Mouse (Mus musculus) cerebellum, postnatal 14 days (tissue): ENCODE data around the gene Rpl18a.

Source experiments
- DNase-seq, 2 experiments: peaks; one replicate each; pipeline ENCODE4 v3.0.0; 2021; ENCODE audit warnings: mixed read lengths in 2 of 2

The Rpl18a gene

DNA sequence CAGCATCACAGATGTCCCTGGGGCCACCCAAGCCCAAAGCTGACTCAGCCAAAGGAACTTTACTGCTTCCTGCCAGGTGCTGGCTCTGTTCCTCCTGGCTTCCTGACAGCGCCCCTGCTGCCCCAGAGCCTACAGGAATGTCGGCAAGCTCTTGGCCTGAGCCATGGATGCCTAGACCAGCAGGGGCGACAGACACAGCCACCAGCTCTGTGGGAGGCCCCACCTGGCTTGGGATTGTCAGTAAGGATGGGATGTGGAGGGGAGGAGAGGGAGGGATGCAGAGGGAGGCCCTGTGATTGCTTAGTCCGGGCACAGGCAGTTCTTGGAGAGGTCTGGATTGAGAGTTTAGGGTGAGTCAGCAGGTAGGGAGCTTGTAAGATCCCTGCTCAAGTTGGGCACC lies 17.1 kb downstream of the Rpl18a start:
- peak; percentile 94 to 98 for DNase-seq

DNA sequence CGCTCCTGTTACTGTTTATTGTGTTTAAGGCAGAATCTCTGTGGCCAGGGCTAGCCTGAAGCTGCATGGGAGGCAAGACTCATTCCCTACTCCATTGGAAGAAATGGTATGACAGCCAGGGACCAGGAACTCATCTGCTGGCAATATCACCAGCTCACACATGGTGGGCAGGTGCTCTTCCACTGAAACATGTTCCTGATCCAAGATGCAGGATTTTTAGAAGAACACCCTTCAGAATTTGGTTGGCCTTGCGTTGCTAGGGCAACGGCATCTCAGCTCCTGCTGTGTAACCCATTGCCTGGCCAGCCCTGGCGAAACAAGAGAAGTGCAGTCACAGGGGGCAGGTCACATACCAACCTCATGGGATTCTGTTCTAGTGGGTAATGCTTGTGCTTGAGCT lies 17.7 kb downstream of the Rpl18a start:
- DNase-seq = peak; percentile 70 to 81

DNA sequence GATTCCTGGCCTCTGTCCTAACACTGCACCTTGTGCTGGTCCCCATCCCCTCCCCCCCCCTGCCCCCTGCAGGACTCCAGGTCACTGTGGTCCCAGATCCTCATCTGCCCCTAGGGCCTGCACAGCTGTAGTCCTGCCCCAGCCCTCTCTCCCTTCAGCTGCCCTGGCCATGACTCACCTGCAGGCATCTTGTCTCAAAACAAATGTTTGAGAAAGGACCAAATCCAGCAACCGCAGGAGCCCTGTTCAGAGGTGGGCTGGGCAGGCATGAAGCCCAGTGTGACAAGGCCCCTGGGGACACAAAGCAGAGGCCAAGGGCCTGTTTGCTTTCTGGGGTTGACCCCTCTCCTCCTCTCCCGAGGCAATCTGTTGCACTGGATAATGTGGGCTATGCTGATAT lies 19.0 kb downstream of the Rpl18a start:
- no peak for DNase-seq

DNA sequence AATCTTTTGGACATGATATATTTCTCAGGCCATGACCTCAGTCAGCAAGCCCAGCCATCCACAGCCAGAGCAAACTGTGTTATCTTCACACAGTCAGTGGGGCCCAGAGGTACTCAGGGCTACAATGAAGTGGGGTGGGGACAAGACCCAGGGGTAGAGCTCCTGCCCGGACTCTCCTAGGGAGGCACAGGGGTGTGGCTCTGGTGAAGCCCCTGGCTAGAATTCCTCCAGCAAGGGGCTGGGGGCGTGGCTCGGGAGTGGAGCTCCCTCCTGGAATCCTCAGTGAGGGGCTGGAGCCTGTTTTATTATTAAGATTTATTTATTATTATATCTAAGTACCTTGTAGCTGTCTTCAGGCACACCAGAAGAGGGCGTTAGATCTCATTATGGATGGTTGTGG lies 20.8 kb downstream of the Rpl18a start:
- no peak for DNase-seq

DNA sequence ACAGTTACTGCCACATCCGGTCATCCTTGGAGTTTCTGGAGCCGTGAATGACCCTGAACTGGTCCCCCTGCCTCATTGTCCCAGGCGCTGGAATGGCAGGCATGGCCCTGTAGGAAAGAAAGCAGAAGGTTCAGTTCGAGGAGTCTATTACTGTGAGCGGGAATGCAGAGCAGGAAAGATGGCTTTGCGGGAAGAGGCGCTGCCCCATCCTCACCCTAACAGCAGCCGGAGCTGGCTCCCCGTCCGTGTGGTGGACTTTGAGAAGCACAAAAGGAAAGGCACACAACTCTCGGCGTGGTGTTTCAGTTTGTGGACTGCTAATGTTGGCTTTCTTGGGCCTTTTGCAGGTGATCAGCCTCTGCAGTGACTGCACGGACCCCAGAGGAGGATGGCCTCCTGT lies 22.8 kb downstream of the Rpl18a start:
- no peak for DNase-seq

DNA sequence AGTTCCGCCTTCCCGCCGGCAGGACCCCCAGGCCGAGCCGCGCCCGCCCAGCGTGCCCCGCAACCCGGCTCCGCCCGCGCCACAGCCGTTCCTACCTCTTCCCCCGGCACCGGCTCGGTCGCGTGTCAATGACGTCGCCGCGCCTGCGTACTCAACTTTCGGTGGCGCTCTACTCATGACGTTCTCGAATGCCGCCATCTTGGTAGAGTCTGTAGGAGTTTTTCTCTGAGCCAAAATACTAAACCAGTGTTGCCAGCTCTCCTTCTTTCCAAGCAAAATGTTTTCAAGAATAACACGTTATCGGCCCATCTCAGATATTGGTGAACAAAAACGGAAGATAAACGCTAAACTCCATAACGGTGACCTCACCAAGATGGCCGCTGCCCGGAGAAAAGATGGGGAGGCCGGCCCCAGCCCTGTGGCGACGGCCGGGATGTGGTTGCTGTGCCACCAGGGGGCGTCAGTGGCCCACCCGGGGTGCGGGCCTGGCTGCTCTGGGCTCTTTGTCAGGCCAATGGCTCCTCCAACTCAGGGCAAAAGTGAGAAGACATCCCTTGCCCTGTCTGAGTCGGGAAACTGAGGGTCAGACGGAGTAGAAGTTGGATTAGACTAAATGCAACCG lies 23.7 kb downstream of the Rpl18a start, which contains the start of gene Ccdc124:
Ccdc124 (minus strand) TSS at position 572 of the 622 bp plus-strand sequence.
- peak; percentile 96 to 98 for DNase-seq

DNA sequence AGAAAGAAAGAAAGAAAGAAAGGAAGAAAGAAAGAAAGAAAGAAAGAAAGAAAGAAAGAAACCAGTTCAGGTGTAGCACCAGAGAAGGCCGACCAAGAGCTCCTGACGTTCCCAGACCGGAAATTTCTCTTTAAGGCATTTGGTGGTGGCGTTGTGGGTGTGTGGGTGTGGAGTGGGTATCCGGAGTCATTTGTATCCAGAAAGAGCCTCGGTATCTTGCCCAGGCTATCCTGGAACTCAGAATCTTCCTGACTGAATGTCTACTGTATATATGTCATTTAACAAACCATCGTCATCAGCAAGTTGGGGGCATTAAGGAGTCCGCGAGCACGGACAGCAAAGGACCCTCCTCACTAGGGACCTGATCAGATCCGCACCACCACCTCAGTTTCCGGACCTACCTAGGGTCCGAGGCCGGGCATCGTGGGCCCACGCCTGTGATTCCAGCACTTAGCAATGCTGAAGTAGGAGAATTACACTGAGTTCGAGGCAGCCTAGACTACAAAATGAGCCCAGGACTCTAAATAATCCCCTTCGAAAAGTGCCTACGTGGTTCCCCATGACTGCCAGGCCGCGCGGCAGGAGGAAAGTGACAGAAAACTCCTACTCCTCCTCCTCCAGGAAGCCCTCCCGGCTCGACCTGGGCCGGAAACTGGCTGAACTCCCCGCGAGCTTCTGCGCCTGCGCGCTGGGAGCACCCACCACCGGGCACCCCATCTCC lies 24.4 kb downstream of the Rpl18a start:
- no peak for DNase-seq

DNA sequence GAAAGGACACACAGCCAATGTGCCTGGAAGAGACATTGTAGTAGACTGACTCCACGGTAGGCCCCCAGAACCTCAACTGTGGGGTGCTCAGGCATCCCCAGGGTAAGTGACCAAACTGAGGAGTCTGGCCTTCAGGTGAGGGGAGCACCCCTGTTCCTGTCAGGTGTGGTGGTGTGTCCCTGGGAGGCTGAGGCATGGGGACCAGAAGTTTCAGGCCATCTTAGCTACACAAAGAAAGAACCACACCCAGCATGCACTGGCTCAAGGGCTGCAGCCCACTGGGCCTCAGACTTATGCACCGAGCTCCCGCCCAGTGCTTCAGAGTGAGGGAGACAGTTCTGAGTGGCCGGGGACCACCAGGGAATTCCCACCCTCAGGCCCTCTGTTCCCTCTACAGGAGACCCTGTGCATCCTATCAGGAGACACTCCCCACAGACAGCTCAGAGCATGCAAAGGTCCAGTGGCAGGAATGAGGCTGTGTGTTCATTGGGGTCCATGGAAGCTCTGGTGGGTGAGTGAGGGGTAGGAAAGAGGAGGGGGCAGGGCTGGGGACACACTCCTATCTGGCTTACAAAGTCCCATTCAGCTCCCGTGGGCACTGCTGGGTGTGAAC lies 25.9 kb downstream of the Rpl18a start:
- no peak for DNase-seq

DNA sequence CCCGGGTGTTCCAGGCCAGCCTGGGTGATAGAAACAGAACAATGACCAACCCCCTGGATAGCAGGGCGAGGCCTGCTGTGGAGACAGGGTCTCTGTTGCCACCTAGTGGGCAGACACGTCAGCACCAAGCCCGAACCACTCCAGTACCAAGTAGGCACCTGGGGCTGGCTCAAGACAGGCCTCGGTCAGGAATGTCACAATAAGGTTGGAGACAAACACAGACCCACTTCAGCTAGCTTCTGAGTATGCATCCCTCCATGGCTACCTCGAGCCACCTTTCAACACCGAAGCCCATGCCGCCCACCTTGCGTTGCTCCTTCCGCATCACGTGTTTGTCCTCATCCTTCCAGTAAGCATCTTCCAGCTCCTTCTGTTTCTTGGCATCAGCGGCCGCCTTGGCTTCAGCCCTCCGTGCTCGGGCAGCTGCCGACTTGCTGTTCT lies 27.6 kb downstream of the Rpl18a start:
- peak; percentile 87 for DNase-seq

DNA sequence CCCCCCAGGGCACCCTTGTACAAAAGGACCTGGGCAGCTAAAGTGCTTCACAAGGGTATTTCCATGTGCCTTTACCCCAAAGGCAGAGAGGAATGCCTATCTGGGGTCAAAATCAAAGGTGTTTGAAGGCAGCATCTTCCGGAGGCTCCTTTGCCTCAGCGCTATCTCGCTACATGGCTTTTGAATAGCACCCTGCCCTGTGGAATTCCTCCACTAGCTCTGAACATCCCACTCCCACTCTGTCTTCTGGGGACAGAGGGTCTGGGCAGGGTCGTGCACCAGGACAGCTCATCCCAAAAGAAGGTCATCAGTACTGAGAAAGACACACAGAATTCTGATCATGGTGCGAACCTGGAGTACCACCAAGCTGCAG lies 28.0 kb downstream of the Rpl18a start:
- DNase-seq = no peak

DNA sequence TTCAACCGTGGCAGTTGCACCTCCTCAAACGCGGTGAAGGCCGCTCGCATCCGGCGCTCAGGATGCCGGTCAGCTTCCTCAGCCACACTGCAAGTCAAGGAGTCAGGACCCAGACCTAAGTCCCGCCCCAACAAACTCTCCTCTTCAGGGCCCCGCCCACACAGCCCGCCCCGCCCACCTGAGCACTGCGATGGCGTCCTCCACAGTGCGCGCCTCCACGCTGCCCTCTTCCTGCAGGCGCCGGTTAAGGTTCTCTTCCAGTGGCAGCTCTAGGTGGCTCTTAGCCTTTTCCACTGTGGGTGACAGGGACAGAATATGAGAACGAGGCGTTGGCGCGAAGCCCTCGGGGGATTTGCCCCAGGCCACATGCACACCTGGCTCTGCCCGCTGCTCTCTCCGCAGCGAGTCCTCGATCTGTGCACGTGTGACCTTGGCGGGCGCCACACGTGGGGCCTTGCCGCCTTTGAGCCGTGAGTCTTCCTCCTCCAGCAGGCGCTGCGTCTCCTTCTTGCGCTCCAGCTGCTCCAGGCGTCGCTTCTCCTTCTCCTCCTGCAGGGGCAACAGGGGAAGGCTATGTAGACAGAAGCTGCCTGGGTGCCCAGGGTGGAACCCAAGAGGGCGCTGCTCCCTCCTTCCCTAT lies 28.5 kb downstream of the Rpl18a start:
- DNase-seq = no peak

DNA sequence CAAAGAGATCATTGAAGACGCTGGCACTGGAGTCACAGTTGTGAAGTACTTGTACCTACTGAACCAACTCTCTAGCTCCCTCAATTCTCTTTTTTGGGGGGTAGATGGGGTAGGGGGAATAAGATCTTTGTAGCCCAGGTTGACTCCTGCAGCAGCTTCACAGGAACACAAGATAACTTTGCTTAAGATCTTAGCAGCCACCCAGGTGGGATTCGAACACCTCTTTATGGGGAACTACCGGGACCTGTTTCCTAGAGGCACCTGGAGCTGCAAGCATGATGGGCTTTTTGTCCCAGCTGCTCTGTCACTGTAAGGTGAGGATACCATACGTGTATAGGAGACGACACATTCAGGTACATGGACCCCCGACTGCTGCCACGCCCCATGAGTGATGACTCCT lies 30.6 kb downstream of the Rpl18a start:
- no peak for DNase-seq

DNA sequence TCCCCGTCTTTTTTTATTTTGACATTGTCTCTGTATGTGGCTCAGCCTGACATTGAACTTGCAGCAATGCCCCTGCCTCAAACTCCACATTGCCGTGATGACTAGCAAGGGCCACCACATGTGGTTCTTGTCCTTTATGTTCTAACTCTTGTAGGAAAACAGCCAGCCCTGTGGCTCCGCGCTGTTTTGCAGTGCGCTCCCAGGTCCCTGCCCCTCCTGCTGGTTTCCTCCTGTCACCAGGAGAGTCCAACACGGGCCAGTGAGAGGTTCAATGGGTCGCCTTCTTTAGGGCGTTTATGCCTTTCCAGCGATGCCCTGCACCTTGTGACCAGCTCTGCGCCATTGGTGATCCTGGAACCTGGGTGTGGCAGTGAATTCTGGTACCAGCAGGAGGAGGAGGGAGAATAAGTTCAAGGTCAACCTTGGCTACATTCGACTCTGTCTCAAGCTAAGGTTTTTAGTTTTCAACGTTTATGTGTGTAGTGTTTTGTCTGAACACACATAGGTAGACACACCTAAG lies 31.2 kb downstream of the Rpl18a start:
- DNase-seq = peak in 1 of 2 experiments; percentile 59

DNA sequence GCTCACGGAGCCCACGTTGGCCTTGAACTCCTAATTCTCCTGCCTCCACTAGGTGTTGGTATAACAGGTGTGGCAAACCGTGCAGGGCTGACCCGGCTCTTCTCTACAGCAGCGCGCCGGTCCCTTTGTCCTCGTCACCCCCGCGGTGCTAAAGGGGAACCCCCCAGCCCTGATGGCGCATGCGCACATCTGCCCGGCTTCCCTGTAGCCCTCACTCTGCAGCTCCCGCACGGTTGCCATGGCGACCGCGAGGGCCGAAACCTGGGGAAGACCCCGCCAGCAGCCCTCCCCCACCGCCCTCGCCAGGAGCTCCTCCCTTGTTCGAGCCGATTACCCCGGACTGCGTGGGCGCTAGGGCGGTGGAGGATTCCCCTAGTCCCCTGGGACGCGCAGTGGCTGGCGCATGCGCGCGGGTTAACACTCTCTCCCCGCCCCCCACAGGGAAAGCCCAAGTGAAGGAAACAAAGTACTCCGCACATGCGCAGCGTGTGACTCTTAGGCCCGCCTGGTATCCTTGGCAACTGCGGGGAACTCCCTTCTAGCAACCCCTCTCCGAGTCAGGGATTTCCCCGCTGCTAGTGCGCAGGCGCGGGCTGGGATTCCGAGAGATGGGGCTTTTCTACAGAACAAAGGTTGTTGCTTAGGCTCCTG lies 31.7 kb downstream of the Rpl18a start:
- peak; percentile 100 for DNase-seq

DNA sequence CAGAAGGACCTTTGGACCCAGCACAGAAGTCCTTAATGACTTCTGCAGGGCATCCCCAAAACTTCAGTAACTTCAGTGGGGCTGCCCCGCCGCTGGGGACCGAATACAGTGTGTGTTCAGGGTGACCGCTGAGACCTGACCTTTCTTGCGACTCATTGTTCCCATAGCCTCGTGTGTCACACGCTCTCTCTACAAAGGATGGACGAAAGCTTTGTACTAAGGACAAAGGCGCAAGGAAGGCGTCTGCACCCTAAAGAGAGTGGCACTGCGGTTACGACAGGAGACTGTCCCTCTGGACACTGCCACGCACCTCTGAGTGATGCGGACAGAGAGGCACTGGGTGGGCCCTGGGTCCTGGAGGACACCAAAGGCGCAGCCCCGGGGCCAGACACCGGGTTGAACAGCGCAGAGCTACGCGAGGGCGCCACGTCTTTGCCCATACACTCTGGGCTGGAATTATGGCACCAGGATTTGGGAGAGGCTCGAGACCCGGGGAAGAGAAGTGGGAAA lies 32.4 kb downstream of the Rpl18a start:
- peak; percentile 52 to 66 for DNase-seq

DNA sequence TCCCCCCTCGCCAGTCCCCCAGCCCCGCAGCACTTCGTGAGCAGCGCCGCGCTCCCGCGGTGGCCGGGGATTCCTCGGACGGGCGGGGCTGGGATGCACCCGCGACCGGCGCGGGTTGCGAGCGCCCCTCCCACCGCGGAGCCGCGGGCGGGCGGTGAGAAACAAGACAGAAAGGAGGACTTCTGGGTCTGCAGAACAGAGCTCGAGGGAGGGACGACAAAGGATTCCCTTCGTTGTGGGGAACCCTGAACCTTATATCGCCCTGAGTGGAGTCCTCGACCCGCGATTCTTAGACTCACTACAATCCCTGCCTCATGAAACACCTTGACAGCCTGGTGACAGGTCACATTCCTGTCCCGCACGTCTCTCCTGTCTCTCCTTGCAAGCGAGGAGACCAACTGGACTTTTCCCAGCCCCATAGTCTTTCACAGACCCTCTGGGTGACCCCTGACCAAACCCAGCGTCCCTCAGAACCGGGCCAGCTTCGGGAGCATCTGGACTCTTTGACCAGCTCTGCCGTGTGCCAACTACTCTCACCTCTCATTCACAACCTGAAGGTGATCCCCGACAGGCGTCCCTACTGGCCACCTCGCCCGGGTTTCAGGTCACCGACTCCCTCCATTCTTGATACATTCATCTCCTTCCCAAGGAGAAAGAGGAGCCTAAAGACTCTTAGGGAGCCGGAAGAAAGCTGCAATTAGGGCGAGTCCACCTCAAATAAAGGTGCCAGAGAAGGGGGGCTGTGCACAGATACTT lies 33.1 kb downstream of the Rpl18a start:
- no peak for DNase-seq

DNA sequence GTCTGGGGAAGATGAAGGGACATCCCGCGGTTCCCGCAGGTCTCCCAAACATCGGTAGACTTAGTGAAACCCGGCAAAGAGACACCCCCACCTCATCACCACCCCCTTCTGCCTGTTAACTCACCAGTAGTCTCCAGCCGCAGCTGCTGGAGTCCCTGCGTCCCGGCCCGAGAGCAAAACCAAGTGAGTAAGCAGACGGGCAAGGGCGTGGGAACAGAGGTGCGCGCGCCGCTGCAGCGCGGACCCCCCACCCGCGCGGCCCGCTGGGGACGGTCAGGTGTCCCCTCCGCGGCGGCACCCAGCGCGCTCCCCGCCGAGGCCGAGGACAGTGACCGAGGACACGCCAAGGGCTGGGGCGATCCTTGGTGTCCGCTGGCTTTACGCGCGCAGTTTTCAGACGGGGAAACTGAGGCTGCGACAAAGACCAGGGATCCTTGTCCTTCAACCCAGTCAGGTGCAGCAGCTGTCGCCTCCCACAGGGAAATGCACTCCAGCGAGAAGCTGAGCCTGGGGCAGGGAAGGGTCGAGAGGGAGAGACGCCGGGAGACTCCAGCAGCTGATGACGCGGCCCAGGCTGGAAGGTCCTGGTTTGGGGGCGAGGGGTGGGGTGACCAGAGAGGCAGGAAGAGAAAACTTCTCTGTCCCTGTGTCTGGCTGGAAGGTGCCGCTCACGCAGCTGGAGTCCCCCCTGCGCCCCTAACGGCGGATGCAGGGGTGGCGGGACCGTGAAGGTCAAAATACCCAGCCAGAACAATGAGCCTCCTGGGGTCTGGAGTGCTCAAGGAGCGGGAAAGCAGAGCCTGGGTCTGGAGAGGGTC lies 34.2 kb downstream of the Rpl18a start, which contains the start of gene Kcnn1:
Kcnn1 (minus strand) TSS at position 435 of the 818 bp plus-strand sequence.
- DNase-seq = no peak

DNA sequence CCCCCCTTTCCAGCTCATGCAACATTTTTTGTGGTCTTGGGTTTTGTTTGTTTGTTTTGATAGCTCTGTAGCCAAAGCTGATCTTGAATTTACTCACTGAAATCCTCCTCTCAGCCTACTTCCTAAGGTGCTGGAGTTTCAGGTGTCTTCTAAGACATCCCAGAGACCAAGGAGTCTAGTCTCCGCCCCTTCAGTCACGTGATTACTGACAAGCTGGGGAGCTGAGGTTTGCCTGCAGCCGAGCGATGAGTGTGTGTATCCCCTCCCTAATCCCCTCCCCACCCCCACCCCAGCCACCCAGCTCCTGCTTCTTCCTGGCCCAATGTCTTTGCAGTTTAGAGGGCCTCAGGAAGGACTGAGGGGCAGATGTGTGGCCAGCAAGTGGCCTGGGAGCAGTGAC lies 39.7 kb downstream of the Rpl18a start:
- no peak for DNase-seq

DNA sequence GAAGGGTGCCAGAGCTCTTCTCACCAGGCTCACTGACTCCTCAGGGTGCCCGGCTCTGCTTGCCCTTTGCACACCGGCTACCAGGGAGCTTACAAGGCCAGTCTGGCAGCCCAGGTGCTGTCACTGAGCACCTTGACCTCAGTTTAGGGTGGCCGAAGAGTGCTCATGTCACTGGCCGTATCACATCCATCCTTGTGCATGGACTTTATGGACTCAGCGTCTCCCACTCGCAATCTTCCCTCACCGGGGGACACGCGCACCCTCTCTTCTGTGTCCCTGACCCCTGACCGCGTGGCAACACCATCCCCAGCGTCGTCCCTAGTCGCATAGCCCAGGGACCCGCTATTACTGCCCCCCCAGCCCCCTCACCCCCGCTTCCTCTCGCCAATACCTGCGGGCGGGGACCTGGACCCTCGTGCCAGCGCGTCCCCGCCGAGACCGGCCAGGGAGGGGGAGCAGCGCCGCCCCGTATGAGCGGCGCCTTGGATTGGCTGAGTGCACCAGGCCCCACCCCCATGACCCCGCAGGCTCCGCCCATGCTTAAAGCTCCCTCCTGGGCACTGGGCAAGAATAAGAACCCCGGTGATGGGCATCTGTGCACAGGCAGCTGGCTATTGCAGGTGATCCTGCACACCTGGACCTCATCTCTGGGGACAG lies 40.5 kb downstream of the Rpl18a start:
- peak; percentile 80 to 82 for DNase-seq

DNA sequence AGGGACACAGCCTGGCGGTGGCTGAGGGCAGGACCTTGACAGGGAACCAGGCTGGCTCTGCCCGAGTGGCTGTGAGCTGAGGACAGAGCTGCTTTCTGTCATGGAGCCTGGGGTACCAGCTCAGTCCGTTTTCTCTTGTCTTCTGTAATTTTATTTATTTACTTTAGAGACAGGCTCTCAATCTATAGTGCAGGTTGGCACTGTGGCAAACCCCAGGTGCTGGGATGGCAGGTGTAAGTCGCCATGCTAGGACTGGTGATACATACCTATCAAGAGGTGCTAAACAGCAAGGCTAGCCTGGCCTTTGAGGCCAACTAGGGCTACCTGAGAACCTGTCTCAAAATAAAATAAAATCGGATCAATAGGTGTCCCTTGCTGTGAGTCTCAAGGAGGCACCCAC lies 41.2 kb downstream of the Rpl18a start:
- DNase-seq = no peak
